Mouse (Mus musculus) induced T-regulatory cell, adult 2 months (primary cell): Measurements from ENCODE around the gene Tssk1.

Experiments used
- DNase-seq: peaks from one replicate; pipeline ENCODE4 v3.0.0-alpha.2; 2012; ENCODE audit warnings: low read depth

Gene Tssk1

DNA sequence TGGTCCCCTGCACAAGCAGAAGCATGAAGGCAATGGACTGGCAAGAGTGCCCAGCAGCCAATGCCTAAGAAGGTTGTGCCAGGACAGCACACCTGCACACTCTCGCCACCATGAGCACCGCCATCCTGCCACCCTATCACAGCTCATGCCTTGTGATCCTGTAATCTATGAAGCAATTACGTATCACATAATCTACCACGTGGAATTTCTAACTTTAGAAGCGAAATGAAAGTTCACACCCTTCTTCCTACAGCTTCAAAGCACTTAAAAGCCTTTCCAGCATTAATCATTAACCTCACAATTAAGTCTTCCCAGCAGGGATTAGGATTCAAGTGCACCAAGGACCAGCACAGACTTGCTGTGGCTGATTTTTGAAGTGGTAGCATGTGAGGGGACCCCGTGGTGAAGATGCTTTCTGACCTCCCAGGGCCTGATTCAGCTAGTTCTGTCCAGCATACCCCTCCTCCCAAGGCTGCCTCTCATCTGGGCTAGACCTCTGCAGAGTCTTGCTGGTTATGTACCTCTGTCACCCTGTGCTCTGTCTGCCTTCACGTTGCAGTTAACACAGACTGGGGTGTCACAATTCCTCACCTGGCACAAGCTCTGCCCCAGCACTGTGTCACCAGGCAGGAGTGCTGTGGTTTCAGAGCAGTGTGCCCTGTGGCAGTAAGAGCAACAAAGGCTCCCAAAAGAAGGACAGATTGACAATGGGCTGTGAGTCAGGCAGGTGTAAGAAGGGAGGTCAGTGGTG lies 51.2 kb downstream of the Tssk1 start:
- DNase-seq, result no peak
